Mouse (Mus musculus) heart, embryonic 11.5 days (tissue): Measurements from ENCODE around the gene Ccdc69. TPM values are rescaled to one million over a fixed set of nuclear protein-coding genes. Genes with fewer than 3 reads are reported as not detected.
"Not testable (repeated sequence)": the region's sequence is repeated elsewhere in the genome, so short reads cannot be mapped to it uniquely, and the experiment has no call there.

ENCODE experiments used
- ATAC-seq: fragments of 200-750 bp; cut with Nextera tagmentation; replicated peaks from 2 replicates; pipeline ENCODE4 v1.8.0; 2017; ENCODE audit warnings: moderate library complexity; ENCODE audit not compliant: insufficient number of reproducible peaks, low FRiP score, low TSS enrichment
- H3K27ac ChIP-seq: fragments of 300-500 bp; sonication (generic); 2 replicates; pipeline ENCODE4 v1.5.1; 2014; ENCODE audit warnings: mild to moderate bottlenecking, low read depth, low read length
- H3K27me3 ChIP-seq: fragments of 300-500 bp; sonication (generic); 2 replicates; pipeline ENCODE4 v1.6.1; 2014; ENCODE audit warnings: mild to moderate bottlenecking, low read length, mixed read lengths; ENCODE audit not compliant: control insufficient read depth, insufficient read depth
- H3K36me3 ChIP-seq: fragments of 300-500 bp; sonication (generic); 2 replicates; pipeline ENCODE4 v1.6.1; 2014; ENCODE audit warnings: mild to moderate bottlenecking, low read length, moderate library complexity, mixed read lengths; ENCODE audit not compliant: control insufficient read depth, insufficient read depth
- H3K4me1 ChIP-seq: fragments of 300-500 bp; sonication (generic); 2 replicates; pipeline ENCODE4 v1.6.1; 2014; ENCODE audit warnings: low read length; ENCODE audit not compliant: control insufficient read depth, insufficient read depth
- H3K4me2 ChIP-seq: fragments of 300-500 bp; sonication (generic); 2 replicates; pipeline ENCODE4 v1.6.1; 2014; ENCODE audit warnings: mild to moderate bottlenecking, moderate library complexity
- H3K4me3 ChIP-seq: fragments of 300-500 bp; sonication (generic); 2 replicates; pipeline ENCODE4 v1.5.1; 2014; ENCODE audit warnings: low read depth, low read length
- H3K9ac ChIP-seq: fragments of 300-500 bp; sonication (generic); 2 replicates; pipeline ENCODE4 v1.6.1; 2014; ENCODE audit warnings: mild to moderate bottlenecking, low read depth, low read length, moderate library complexity
- H3K9me3 ChIP-seq: fragments of 300-500 bp; sonication (generic); replicated peaks from 2 replicates; pipeline ENCODE4 v1.6.1; 2016; ENCODE audit warnings: low read length; ENCODE audit not compliant: control insufficient read depth
- WGBS: fragments of 180-500 bp; shearing (Covaris S2); extraction: QIAGEN DNeasy Blood & Tissue Kit; methylation state at CpG from one replicate; pipeline ENCODE4 v1.1.7; 2014; ENCODE audit not compliant: insufficient replicate concordance; 5-methylcytosine and 5-hydroxymethylcytosine counted together
- polyA plus RNA-seq: library from polyadenylated mRNA; unstranded; fragments of >200 nt; fragmentation: Nextera tagmentation; extraction: Ambion mirVana; gene quantifications from 2 replicates; pipeline ENCODE4 v1.2.1, GENCODE M21; 2014

The Ccdc69 gene
- polyA plus RNA-seq, 1 experiment from 2014 or later: 16.5 TPM

DNA sequence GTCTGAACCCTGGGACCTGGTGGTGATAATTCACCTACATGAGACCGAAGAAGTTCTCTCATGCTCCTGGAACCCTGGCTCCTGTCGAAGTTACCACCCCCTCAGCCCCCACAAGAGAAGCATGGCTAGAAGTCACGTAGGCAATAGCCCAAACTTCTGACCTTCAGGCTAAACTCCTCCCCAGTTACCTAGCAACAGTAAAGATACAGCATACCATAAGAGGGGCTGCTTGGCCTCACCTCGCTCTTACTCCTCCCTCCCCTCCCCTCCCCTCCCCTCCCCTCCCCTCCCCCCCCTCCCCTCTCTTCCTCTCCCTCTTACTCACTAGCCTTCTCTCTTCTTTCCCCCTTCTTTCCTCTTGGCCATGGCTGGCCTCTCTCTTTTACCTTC lies 35.9 kb upstream of the Ccdc69 start:
- peak overlapping the region; percentile 73 for H3K27ac ChIP-seq

DNA sequence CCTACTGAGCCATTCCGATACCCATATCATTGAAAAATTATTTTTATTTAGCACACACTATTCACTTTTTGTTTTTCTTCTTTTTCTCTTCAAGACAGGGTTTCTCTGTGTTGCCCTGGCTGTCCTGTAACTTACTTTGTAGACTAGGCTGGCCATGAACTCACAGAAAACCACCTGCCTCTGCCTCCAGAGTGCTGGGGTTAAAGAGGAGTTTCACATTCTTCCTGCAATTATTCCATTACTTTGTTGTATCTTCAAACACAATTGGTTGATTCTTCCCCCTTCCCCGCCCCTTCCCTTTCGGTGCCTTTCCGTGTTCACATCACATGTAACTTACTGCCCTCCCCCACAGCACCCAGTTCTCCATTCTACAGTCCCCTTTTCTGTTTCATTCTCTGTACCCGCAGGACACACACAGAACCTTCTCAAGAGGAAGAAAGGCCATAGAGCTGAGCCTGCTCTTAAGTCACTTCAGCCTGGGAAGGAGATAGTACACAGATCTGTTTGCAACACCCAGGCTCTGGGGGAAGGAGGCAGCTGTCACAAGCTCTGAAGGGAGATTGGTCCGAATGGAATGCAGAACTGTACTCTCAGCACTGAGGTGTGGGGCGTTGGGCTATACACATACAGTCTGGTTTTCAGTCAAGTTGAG lies 35.4 kb upstream of the Ccdc69 start:
- Histone ChIP-seq H3K27ac (peak overlapping the region; percentile 73), H3K4me1 (peaks cover 3% of the 10 kb centered on the region; the same call in 1 of the 2 replicates), H3K9me3 (no peaks in the 10 kb centered on the region), H3K4me3 (no peak overlapping the region), H3K36me3 (no peaks in the 10 kb centered on the region), H3K9ac (no peak overlapping the region), H3K4me2 (peak overlapping the region; percentile 15; the same call in 1 of the 2 replicates), H3K27me3 (no peaks in the 10 kb centered on the region)
- peak; percentile 71 for ATAC-seq
- 35% methylated on average over 7 of the region's 7 CpGs for WGBS

More for the DNA sequence above, 35.9 kb upstream of the Ccdc69 start:
- 20% methylated on average over 4 of the region's 4 CpGs for WGBS
- H3K9ac ChIP-seq, H3K4me1 ChIP-seq, H3K9me3 ChIP-seq, H3K27me3 ChIP-seq, H3K36me3 ChIP-seq, H3K4me3 ChIP-seq: not testable (repeated sequence)
- peak overlapping the region; percentile 15; the same call in 1 of the 2 replicates for H3K4me2 ChIP-seq
- ATAC-seq: peak; percentile 32; the same call in 1 of the 2 replicates

DNA sequence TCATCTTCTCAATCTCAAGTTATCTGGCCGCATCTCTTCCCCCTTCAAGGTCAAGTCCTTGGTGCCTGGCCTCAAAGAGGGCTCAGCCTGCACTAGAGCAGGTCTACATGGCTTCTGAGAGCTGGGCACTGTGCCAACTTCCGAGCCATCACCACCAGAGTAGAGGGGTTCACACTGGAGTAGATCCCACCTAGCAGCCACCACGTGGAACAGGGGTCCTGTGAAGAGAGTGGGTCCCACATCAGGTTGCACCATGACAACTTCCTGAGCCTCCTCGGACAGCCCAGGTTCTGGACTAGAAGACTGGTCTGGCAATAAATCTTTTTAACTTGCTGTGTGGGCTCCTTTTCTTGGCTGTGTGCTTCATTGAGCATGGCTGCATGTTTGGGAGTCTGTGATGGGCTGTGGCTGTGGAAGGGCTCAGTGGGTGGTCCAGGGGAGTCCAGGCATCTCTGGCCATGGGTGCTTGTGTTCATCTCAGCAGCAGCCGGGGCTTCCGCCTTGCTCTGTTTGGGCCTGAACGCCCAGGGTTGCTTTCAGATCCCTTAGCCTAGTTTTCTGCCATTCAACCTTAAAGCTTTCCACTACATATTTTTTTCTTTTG lies 32.7 kb upstream of the Ccdc69 start:
- no peak for ATAC-seq
- H3K27ac ChIP-seq: no peak overlapping the region

DNA sequence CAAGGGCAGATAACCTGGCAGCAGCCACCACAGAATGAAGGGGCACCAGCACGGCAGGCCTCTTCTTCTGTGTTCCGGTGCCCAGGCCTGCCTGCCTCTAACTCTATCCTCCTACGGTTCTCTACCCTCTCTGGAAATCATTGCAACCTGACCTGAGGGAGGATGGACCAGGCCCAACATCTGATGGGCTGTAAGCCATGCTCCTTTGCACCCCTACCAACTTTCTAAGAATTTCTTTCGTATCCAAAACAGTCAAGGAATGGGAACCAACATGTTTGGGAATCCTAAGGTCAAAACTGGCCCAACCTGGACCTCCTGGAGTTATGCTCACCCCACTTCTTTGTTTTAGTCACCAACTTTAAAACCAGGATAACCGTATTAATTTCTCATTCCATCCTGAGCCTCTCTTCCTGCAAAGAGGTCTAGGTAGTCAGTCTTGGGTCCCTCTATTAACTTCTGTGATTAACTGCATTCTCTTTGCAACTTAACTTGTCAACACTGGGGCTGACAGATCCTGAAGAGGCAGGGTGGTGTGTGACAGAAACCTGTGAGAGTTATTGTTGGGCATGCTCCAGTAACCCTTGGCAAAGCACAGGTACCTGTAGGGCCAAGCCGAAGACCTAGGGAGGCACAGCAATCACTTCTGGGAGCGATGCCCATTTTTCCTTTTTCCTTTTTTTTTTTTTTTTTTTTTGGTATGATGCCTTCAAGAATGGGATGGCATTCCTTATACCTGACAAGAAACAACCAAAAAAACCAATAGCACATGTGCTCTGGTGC lies 31.8 kb upstream of the Ccdc69 start:
- H3K4me2 ChIP-seq: no peak overlapping the region
- H3K9me3 ChIP-seq: no peaks in the 10 kb centered on the region
- WGBS: 86% methylated on average over 7 of the region's 7 CpGs
- no peak for ATAC-seq
- no peaks in the 10 kb centered on the region for H3K27me3 ChIP-seq
- no peak overlapping the region for H3K9ac ChIP-seq
- no peaks in the 10 kb centered on the region for H3K36me3 ChIP-seq
- H3K4me1 ChIP-seq: peaks cover 3% of the 10 kb centered on the region; the same call in 1 of the 2 replicates
- no peak overlapping the region for H3K4me3 ChIP-seq
- H3K27ac ChIP-seq: no peak overlapping the region

More for the DNA sequence above, 32.7 kb upstream of the Ccdc69 start:
- 71% methylated on average over 7 of the region's 7 CpGs for WGBS
- Histone ChIP-seq H3K36me3 (no peaks in the 10 kb centered on the region), H3K27me3 (no peaks in the 10 kb centered on the region), H3K4me2 (no peak overlapping the region), H3K9me3 (no peaks in the 10 kb centered on the region), H3K4me3 (no peak overlapping the region), H3K4me1 (peaks cover 3% of the 10 kb centered on the region; the same call in 1 of the 2 replicates), H3K9ac (no peak overlapping the region)

DNA sequence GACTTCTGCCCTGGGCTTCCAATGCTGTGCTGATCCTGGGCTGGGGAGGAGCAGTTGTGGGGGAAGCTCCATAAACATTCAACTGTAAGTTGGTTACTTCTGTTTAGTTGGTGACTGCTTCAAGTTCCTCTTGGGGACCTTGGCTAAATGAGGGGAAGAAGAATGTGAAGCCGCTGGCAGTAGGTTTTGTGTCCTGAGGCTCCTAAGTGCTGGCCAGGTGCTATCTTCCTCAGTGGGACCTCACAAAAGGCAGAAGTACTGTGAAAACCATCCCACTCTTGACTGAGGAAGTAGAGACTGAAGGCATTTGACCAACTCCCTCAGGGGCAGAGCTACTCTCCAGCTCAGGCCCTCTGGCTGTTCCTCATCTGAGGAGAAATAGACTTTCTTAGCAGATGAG lies 28.7 kb upstream of the Ccdc69 start:
- Histone ChIP-seq H3K9ac (no peak overlapping the region), H3K27ac (no peak overlapping the region), H3K4me1 (peaks cover 3% of the 10 kb centered on the region; the same call in 1 of the 2 replicates), H3K27me3 (no peaks in the 10 kb centered on the region), H3K4me2 (no peak overlapping the region), H3K9me3 (no peaks in the 10 kb centered on the region), H3K36me3 (no peaks in the 10 kb centered on the region), H3K4me3 (no peak overlapping the region)
- 94% methylated on average over 1 of the region's 1 CpGs for WGBS
- ATAC-seq: no peak

DNA sequence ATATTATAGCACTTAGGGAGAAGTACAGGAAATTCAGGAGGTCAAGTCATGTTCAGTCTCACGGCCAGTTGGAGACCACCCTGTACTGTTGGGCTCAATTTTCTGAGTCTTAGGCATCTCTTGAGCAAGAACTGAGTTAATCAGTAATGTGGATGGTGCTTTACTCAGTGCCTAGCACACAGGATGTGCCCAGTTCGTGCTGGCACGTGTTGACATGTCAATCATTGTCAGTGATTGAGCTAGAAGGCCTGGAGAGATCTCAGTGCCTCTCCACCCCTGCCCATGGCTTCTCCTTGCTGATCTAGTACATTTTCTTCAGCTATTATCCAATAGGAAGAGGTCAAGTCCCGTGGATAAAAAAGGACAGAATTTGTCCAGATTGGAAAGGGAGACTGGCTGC lies 27.5 kb upstream of the Ccdc69 start:
- Histone ChIP-seq H3K4me2 (no peak overlapping the region), H3K9ac (no peak overlapping the region), H3K4me1 (peaks cover 1% of the 10 kb centered on the region; the same call in 1 of the 2 replicates), H3K4me3 (no peak overlapping the region), H3K9me3 (no peaks in the 10 kb centered on the region), H3K36me3 (no peaks in the 10 kb centered on the region), H3K27me3 (no peaks in the 10 kb centered on the region), H3K27ac (no peak overlapping the region)
- ATAC-seq: no peak
- WGBS: 68% methylated on average over 4 of the region's 4 CpGs

DNA sequence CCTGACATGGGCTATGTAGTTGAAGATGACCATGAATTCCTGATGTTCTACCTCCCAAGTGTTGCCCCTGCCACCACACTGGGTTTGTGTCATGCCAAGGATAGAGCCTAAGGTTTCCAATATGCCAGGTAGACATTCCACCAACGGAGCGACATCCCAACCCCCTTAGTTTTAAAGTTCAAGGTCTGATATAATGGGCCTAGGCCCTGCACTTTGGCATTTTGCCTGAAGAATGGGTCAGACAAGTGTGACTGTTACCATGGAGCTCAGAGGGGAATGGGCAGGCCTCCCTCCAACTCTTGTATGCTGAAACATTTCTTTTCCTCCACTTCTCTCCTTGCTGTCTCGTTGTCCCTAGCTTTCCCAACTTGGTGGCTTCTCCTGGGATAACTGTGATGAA lies 25.3 kb upstream of the Ccdc69 start:
- Histone ChIP-seq H3K36me3 (no peaks in the 10 kb centered on the region), H3K9me3 (no peaks in the 10 kb centered on the region), H3K27ac (no peak overlapping the region), H3K4me2 (no peak overlapping the region), H3K9ac (no peak overlapping the region), H3K27me3 (no peaks in the 10 kb centered on the region), H3K4me3 (no peak overlapping the region), H3K4me1 (peaks cover 5% of the 10 kb centered on the region)
- no peak for ATAC-seq
- 86% methylated on average over 3 of the region's 3 CpGs for WGBS

DNA sequence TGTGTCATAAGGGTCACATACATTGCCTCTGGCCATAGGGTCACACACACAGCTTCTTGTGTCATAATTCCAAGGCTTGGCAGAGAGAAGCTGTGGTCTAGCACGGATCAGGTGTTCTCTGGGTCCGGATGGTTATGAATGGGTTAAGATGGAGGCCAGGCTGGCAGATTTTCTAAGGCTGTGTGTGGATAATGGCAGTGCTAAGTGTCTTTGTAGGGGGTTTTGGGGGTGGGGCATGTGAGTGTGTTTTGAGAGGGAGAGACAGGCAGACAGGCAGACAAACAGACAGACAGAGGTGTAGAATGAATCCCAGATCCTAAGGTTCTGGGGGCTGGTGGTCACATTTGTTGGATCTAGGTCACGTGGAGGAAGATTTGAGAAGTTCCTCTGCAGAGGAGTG lies 24.1 kb upstream of the Ccdc69 start:
- Histone ChIP-seq H3K9me3 (no peaks in the 10 kb centered on the region), H3K27me3 (no peaks in the 10 kb centered on the region), H3K4me3 (no peak overlapping the region), H3K27ac (no peak overlapping the region), H3K36me3 (no peaks in the 10 kb centered on the region), H3K4me2 (no peak overlapping the region), H3K4me1 (peaks cover 5% of the 10 kb centered on the region), H3K9ac (no peak overlapping the region)
- 77% methylated on average over 3 of the region's 3 CpGs for WGBS
- no peak for ATAC-seq
